Mouse (Mus musculus): ENCODE data around the gene Tenm4. TPM values are rescaled to one million over a fixed set of nuclear protein-coding genes. Genes with fewer than 3 reads are reported as not detected.

Tenm4 gene
- polyA plus RNA-seq, 1 experiment from 2014 or later = 5.4 TPM

GRCm38 (mm10) chr7:96633008-96633407 is 462.0 kb downstream of the Tenm4 start:
- H3K27me3 ChIP-seq = no peaks in the 10 kb centered on the region
- CTCF ChIA-PET = interaction anchor here (0.9 kb wide), 1 partner anchor 10 kb away, joined by 4 read pairs; no protein-coding TSS in a partner anchor
- in situ Hi-C loops (cut with MboI; ENCODE audit: low pct_unique_long_range_greater_than_20kb) = no loop called here
- ATAC-seq (no peak), DNase-seq (ENCODE audit: low read depth, low spot score) (no peak)
- no peak for TF ChIP-seq CTCF (IDR thresholded peaks at IDR 0.05)
- POLR2A ChIA-PET = no interaction called here

- ChIA-PET CTCF (no interaction called here), POLR2A (interaction anchor here (0.6 to 0.7 kb wide), 2 partner anchors 70 to 178 kb away, joined by 3 read pairs; no protein-coding TSS in a partner anchor)
- in situ Hi-C loops (cut with MboI; ENCODE audit: low pct_unique_long_range_greater_than_20kb) = no loop called here
- DNase-seq (ENCODE audit: low read depth, low spot score) (no peak), ATAC-seq (no peak)
- no peaks in the 10 kb centered on the region for H3K27me3 ChIP-seq
- no peak for TF ChIP-seq CTCF (IDR thresholded peaks at IDR 0.05)
Observed at GRCm38 (mm10) chr7:96635830-96636440, 464.9 kb downstream of the Tenm4 start.

GRCm38 (mm10) chr7:96643461-96644204 is 472.6 kb downstream of the Tenm4 start:
- CTCF ChIA-PET = interaction anchor here (0.9 kb wide), 1 partner anchor 10 kb away, joined by 4 read pairs; no protein-coding TSS in a partner anchor
- in situ Hi-C loops (cut with MboI; ENCODE audit: low pct_unique_long_range_greater_than_20kb) = no loop called here
- DNase-seq (ENCODE audit: low read depth, low spot score) = no peak
- POLR2A ChIA-PET = no interaction called here
- TF ChIP-seq CTCF (IDR thresholded peaks at IDR 0.05) = no peak
- no peaks in the 10 kb centered on the region for H3K27me3 ChIP-seq
- no peak for ATAC-seq

- in situ Hi-C loops (cut with MboI; ENCODE audit: low pct_unique_long_range_greater_than_20kb) = no loop called here
- DNase-seq (ENCODE audit: low read depth, low spot score) = no peak
- TF ChIP-seq CTCF (IDR thresholded peaks at IDR 0.05) = no peak
- ChIA-PET CTCF (no interaction called here), POLR2A (no interaction called here)
- ATAC-seq = no peak
- H3K27me3 ChIP-seq = no peaks in the 10 kb centered on the region
Observed at GRCm38 (mm10) chr7:96644205-96644531, 473.1 kb downstream of the Tenm4 start.

- ATAC-seq (peak; percentile 70), DNase-seq (ENCODE audit: low read depth, low spot score) (peak; percentile 10)
- CTCF ChIA-PET = interaction anchor here (0.8 to 1.4 kb wide), 3 partner anchors 9 to 22 kb away, joined by 3 read pairs; no protein-coding TSS in a partner anchor
- POLR2A ChIA-PET = no interaction called here
- in situ Hi-C loops (cut with MboI; ENCODE audit: low pct_unique_long_range_greater_than_20kb) = no loop called here
- no peaks in the 10 kb centered on the region for H3K27me3 ChIP-seq
- TF ChIP-seq CTCF (IDR thresholded peaks at IDR 0.05) = no peak
Observed at GRCm38 (mm10) chr7:96647657-96648056, 476.6 kb downstream of the Tenm4 start.

- ATAC-seq = no peak
- H3K27me3 ChIP-seq = no peaks in the 10 kb centered on the region
- in situ Hi-C loops (cut with MboI; ENCODE audit: low pct_unique_long_range_greater_than_20kb) = no loop called here
- CTCF ChIA-PET = interaction anchor here (1.4 kb wide), 1 partner anchor 10 kb away, joined by 3 read pairs; no protein-coding TSS in a partner anchor
- POLR2A ChIA-PET = interaction anchor here (1.0 kb wide), 1 partner anchor 128 kb away, joined by 3 read pairs; no protein-coding TSS in a partner anchor
- no peak for DNase-seq (ENCODE audit: low read depth, low spot score)
- TF ChIP-seq CTCF (IDR thresholded peaks at IDR 0.05) = no peak
Observed at GRCm38 (mm10) chr7:96648606-96649005, 477.6 kb downstream of the Tenm4 start.

- CTCF ChIA-PET = interaction anchor here (1.0 kb wide), 1 partner anchor 10 kb away, joined by 3 read pairs; no protein-coding TSS in a partner anchor
- TF ChIP-seq CTCF (IDR thresholded peaks at IDR 0.05) = no peak
- no peaks in the 10 kb centered on the region for H3K27me3 ChIP-seq
- no peak for DNase-seq (ENCODE audit: low read depth, low spot score)
- POLR2A ChIA-PET = interaction anchor here (1.0 kb wide), 1 partner anchor 129 kb away, joined by 3 read pairs; no protein-coding TSS in a partner anchor
- no peak for ATAC-seq
- in situ Hi-C loops (cut with MboI; ENCODE audit: low pct_unique_long_range_greater_than_20kb) = no loop called here
Observed at GRCm38 (mm10) chr7:96649171-96649570, 478.1 kb downstream of the Tenm4 start.

- DNase-seq (ENCODE audit: low read depth, low spot score) (no peak), ATAC-seq (no peak)
- ChIA-PET CTCF (no interaction called here), POLR2A (no interaction called here)
- in situ Hi-C loops (cut with MboI; ENCODE audit: low pct_unique_long_range_greater_than_20kb) = no loop called here
- no peaks in the 10 kb centered on the region for H3K27me3 ChIP-seq
- TF ChIP-seq CTCF (IDR thresholded peaks at IDR 0.05) = no peak
Observed at GRCm38 (mm10) chr7:96650435-96650834, 479.4 kb downstream of the Tenm4 start.

GRCm38 (mm10) chr7:96651055-96651454 is 480.0 kb downstream of the Tenm4 start:
- ATAC-seq (no peak), DNase-seq (ENCODE audit: low read depth, low spot score) (no peak)
- POLR2A ChIA-PET = no interaction called here
- H3K27me3 ChIP-seq = no peaks in the 10 kb centered on the region
- no peak for TF ChIP-seq CTCF (IDR thresholded peaks at IDR 0.05)
- in situ Hi-C loops (cut with MboI; ENCODE audit: low pct_unique_long_range_greater_than_20kb) = no loop called here
- CTCF ChIA-PET = interaction anchor here (1.5 to 1.9 kb wide), 2 partner anchors 9 to 38 kb away, joined by 3 to 6 read pairs; no protein-coding TSS in a partner anchor

- ChIA-PET CTCF (interaction anchor here (1.5 to 1.9 kb wide), 2 partner anchors 8 to 39 kb away, joined by 3 to 6 read pairs; no protein-coding TSS in a partner anchor), POLR2A (no interaction called here)
- in situ Hi-C loops (cut with MboI; ENCODE audit: low pct_unique_long_range_greater_than_20kb) = no loop called here
- H3K27me3 ChIP-seq = no peaks in the 10 kb centered on the region
- TF ChIP-seq CTCF (IDR thresholded peaks at IDR 0.05) = no peak
- ATAC-seq = no peak
- DNase-seq (ENCODE audit: low read depth, low spot score) = no peak
Observed at GRCm38 (mm10) chr7:96651626-96652341, 480.7 kb downstream of the Tenm4 start.

All from Patski (cell line).